Mouse (Mus musculus): ENCODE data around the gene Ahnak.

- TF ChIP-seq CTCF (IDR thresholded peaks at IDR 0.05) (no peak), POLR2A (IDR thresholded peaks at IDR 0.05; ENCODE audit: insufficient read depth, low read depth, low read length) (no peak), EP300 (IDR thresholded peaks at IDR 0.05; ENCODE audit: insufficient read depth, low read depth, low read length) (no peak)
Observed at GRCm38 (mm10) chr19:9040649-9041048, 51.6 kb downstream of the Ahnak start.

Data from heart, adult 2 months (tissue).